Mouse (Mus musculus): ENCODE data around the gene Tctn1. TPM values are rescaled to one million over a fixed set of nuclear protein-coding genes. Genes with fewer than 3 reads are reported as not detected.

Gene Tctn1
- polyA plus RNA-seq, 1 experiment from 2014 or later: 5.1 TPM

GRCm38 (mm10) chr5:122242521-122243123, 21.6 kb downstream of the Tctn1 start:
- Histone ChIP-seq H3K9me3 (no peaks in the 10 kb centered on the region), H3K4me2 (no peak overlapping the region), H3K4me3 (no peak overlapping the region), H3K27ac (replicated peaks) (no peak overlapping the region), H3K36me3 (peaks cover 8% of the 10 kb centered on the region; the same call in 1 of the 2 replicates), H3K4me1 (replicated peaks) (peaks cover 9% of the 10 kb centered on the region; the same call in 1 of the 2 replicates), H3K9ac (no peak overlapping the region), H3K27me3 (no peaks in the 10 kb centered on the region)
- ATAC-seq (ENCODE audit: low FRiP score, low read depth): no peak
- 90% methylated on average over 6 of the region's 6 CpGs for WGBS

GRCm38 (mm10) chr5:122240989-122241388, 23.3 kb downstream of the Tctn1 start:
- H3K36me3 ChIP-seq: no peaks in the 10 kb centered on the region
- WGBS: 60% methylated on average over 1 of the region's 1 CpGs
- peaks cover 9% of the 10 kb centered on the region; the same call in 1 of the 2 replicates for H3K4me1 ChIP-seq (replicated peaks)
- H3K27ac ChIP-seq (replicated peaks): no peak overlapping the region
- no peak for ATAC-seq (ENCODE audit: low FRiP score, low read depth)
- no peak overlapping the region for H3K4me2 ChIP-seq
- no peak overlapping the region for H3K9ac ChIP-seq
- no peaks in the 10 kb centered on the region for H3K27me3 ChIP-seq
- no peaks in the 10 kb centered on the region for H3K9me3 ChIP-seq
- no peak overlapping the region for H3K4me3 ChIP-seq

- Histone ChIP-seq H3K4me1 (replicated peaks) (peaks cover 10% of the 10 kb centered on the region; the same call in 1 of the 2 replicates), H3K4me3 (no peak overlapping the region), H3K27ac (replicated peaks) (no peak overlapping the region), H3K9me3 (no peaks in the 10 kb centered on the region), H3K4me2 (no peak overlapping the region), H3K27me3 (no peaks in the 10 kb centered on the region), H3K36me3 (no peaks in the 10 kb centered on the region), H3K9ac (no peak overlapping the region)
- no peak for ATAC-seq (ENCODE audit: low FRiP score, low read depth)
- 88% methylated on average over 11 of the region's 11 CpGs for WGBS
Measured at GRCm38 (mm10) chr5:122240521-122240920, 23.7 kb downstream of the Tctn1 start.

GRCm38 (mm10) chr5:122239618-122240017, 24.6 kb downstream of the Tctn1 start:
- no peak for ATAC-seq (ENCODE audit: low FRiP score, low read depth)
- Histone ChIP-seq H3K4me1 (replicated peaks) (peaks cover 18% of the 10 kb centered on the region; the same call in 1 of the 2 replicates), H3K27me3 (no peaks in the 10 kb centered on the region), H3K4me2 (no peak overlapping the region), H3K9ac (no peak overlapping the region), H3K27ac (replicated peaks) (no peak overlapping the region), H3K36me3 (no peaks in the 10 kb centered on the region), H3K4me3 (no peak overlapping the region), H3K9me3 (no peaks in the 10 kb centered on the region)
- 84% methylated on average over 7 of the region's 7 CpGs for WGBS

- Histone ChIP-seq H3K27ac (replicated peaks) (no peak overlapping the region), H3K9me3 (no peaks in the 10 kb centered on the region), H3K4me2 (no peak overlapping the region), H3K27me3 (no peaks in the 10 kb centered on the region), H3K36me3 (no peaks in the 10 kb centered on the region), H3K4me1 (replicated peaks) (peaks cover 9% of the 10 kb centered on the region; the same call in 1 of the 2 replicates), H3K4me3 (no peak overlapping the region), H3K9ac (no peak overlapping the region)
- 67% methylated on average over 5 of the region's 5 CpGs for WGBS
- no peak for ATAC-seq (ENCODE audit: low FRiP score, low read depth)
Measured at GRCm38 (mm10) chr5:122237200-122237599, 27.1 kb downstream of the Tctn1 start.

GRCm38 (mm10) chr5:122235196-122235836, 28.9 kb downstream of the Tctn1 start:
- Histone ChIP-seq H3K4me2 (no peak overlapping the region), H3K36me3 (no peaks in the 10 kb centered on the region), H3K27ac (replicated peaks) (0 out of 2 replicates have a peak overlapping the region, but pooled peaks have one; percentile 15), H3K4me3 (no peak overlapping the region), H3K9ac (no peak overlapping the region), H3K27me3 (no peaks in the 10 kb centered on the region), H3K4me1 (replicated peaks) (peaks cover 9% of the 10 kb centered on the region; the same call in 1 of the 2 replicates), H3K9me3 (no peaks in the 10 kb centered on the region)
- no peak for ATAC-seq (ENCODE audit: low FRiP score, low read depth)
- WGBS: 60% methylated on average over 9 of the region's 9 CpGs

GRCm38 (mm10) chr5:122234319-122235195, 29.7 kb downstream of the Tctn1 start:
- H3K4me1 ChIP-seq (replicated peaks): peaks cover 9% of the 10 kb centered on the region; the same call in 1 of the 2 replicates
- H3K36me3 ChIP-seq: no peaks in the 10 kb centered on the region
- WGBS: 81% methylated on average over 9 of the region's 9 CpGs
- no peaks in the 10 kb centered on the region for H3K27me3 ChIP-seq
- H3K27ac ChIP-seq (replicated peaks): 0 out of 2 replicates have a peak overlapping the region, but pooled peaks have one; percentile 15
- no peaks in the 10 kb centered on the region for H3K9me3 ChIP-seq
- no peak overlapping the region for H3K4me3 ChIP-seq
- H3K9ac ChIP-seq: no peak overlapping the region
- ATAC-seq (ENCODE audit: low FRiP score, low read depth): no peak
- no peak overlapping the region for H3K4me2 ChIP-seq

- no peak overlapping the region for H3K9ac ChIP-seq
- H3K27me3 ChIP-seq: no peaks in the 10 kb centered on the region
- H3K9me3 ChIP-seq: no peaks in the 10 kb centered on the region
- no peak overlapping the region for H3K27ac ChIP-seq (replicated peaks)
- H3K4me2 ChIP-seq: no peak overlapping the region
- WGBS: 87% methylated on average over 12 of the region's 12 CpGs
- no peaks in the 10 kb centered on the region for H3K36me3 ChIP-seq
- H3K4me3 ChIP-seq: no peak overlapping the region
- no peak for ATAC-seq (ENCODE audit: low FRiP score, low read depth)
- peaks cover 9% of the 10 kb centered on the region; the same call in 1 of the 2 replicates for H3K4me1 ChIP-seq (replicated peaks)
Measured at GRCm38 (mm10) chr5:122233695-122234094, 30.6 kb downstream of the Tctn1 start.

GRCm38 (mm10) chr5:122233077-122233581, 31.1 kb downstream of the Tctn1 start:
- no peak for ATAC-seq (ENCODE audit: low FRiP score, low read depth)
- Histone ChIP-seq H3K9me3 (no peaks in the 10 kb centered on the region), H3K9ac (no peak overlapping the region), H3K4me1 (replicated peaks) (peaks cover 9% of the 10 kb centered on the region; the same call in 1 of the 2 replicates), H3K36me3 (no peaks in the 10 kb centered on the region), H3K27ac (replicated peaks) (no peak overlapping the region), H3K4me3 (no peak overlapping the region), H3K27me3 (no peaks in the 10 kb centered on the region), H3K4me2 (no peak overlapping the region)
- 91% methylated on average over 14 of the region's 14 CpGs for WGBS

GRCm38 (mm10) chr5:122232004-122232403, 32.3 kb downstream of the Tctn1 start:
- Histone ChIP-seq H3K9me3 (no peaks in the 10 kb centered on the region), H3K4me2 (no peak overlapping the region), H3K27me3 (no peaks in the 10 kb centered on the region), H3K4me1 (replicated peaks) (peaks cover 9% of the 10 kb centered on the region; the same call in 1 of the 2 replicates), H3K36me3 (no peaks in the 10 kb centered on the region), H3K27ac (replicated peaks) (no peak overlapping the region), H3K4me3 (no peak overlapping the region), H3K9ac (no peak overlapping the region)
- no peak for ATAC-seq (ENCODE audit: low FRiP score, low read depth)
- WGBS: 88% methylated on average over 5 of the region's 5 CpGs

- Histone ChIP-seq H3K4me3 (no peak overlapping the region), H3K27me3 (no peaks in the 10 kb centered on the region), H3K4me2 (no peak overlapping the region), H3K36me3 (no peaks in the 10 kb centered on the region), H3K9me3 (no peaks in the 10 kb centered on the region), H3K4me1 (replicated peaks) (peaks cover 9% of the 10 kb centered on the region; the same call in 1 of the 2 replicates), H3K9ac (no peak overlapping the region), H3K27ac (replicated peaks) (no peak overlapping the region)
- ATAC-seq (ENCODE audit: low FRiP score, low read depth): no peak
- 85% methylated on average over 6 of the region's 6 CpGs for WGBS
Measured at GRCm38 (mm10) chr5:122231431-122231830, 32.8 kb downstream of the Tctn1 start.
